Mouse (Mus musculus) testis, postnatal 14 days (tissue): ENCODE measurements around the gene Mcm2.

Source experiments
- DNase-seq: peaks from one replicate; pipeline ENCODE4 v3.0.0; 2021; ENCODE audit warnings: low spot score

Mcm2 gene

GRCm38 (mm10) chr6:88898534-88899048, at the start of gene Mcm2:
Gene Mcm2 (minus strand): TSS chr6:88898780.
- DNase-seq: peak; percentile 96

GRCm38 (mm10) chr6:88947771-88948170, 49.2 kb upstream of the Mcm2 start:
- DNase-seq: no peak

- DNase-seq: no peak
Measured at GRCm38 (mm10) chr6:88946442-88946841, 47.9 kb upstream of the Mcm2 start.

GRCm38 (mm10) chr6:88943666-88944065, 45.1 kb upstream of the Mcm2 start:
- no peak for DNase-seq

- no peak for DNase-seq
Measured at GRCm38 (mm10) chr6:88942595-88942994, 44.0 kb upstream of the Mcm2 start.

GRCm38 (mm10) chr6:88941628-88942027, 43.0 kb upstream of the Mcm2 start:
- DNase-seq: no peak

- DNase-seq: no peak
Measured at GRCm38 (mm10) chr6:88940090-88940916, 41.7 kb upstream of the Mcm2 start.

- DNase-seq: no peak
Measured at GRCm38 (mm10) chr6:88939281-88940089, 40.9 kb upstream of the Mcm2 start.

- DNase-seq: no peak
Measured at GRCm38 (mm10) chr6:88938664-88939055, 40.1 kb upstream of the Mcm2 start.

GRCm38 (mm10) chr6:88937971-88938663, 39.5 kb upstream of the Mcm2 start:
- no peak for DNase-seq

- DNase-seq: no peak
Measured at GRCm38 (mm10) chr6:88937214-88937549, 38.6 kb upstream of the Mcm2 start.

GRCm38 (mm10) chr6:88936342-88937213, 38.0 kb upstream of the Mcm2 start:
- no peak for DNase-seq

- DNase-seq: no peak
Measured at GRCm38 (mm10) chr6:88935735-88936276, 37.2 kb upstream of the Mcm2 start.

GRCm38 (mm10) chr6:88934816-88935215, 36.2 kb upstream of the Mcm2 start:
- no peak for DNase-seq

- DNase-seq: no peak
Measured at GRCm38 (mm10) chr6:88934132-88934531, 35.6 kb upstream of the Mcm2 start.

GRCm38 (mm10) chr6:88931449-88931848, 32.9 kb upstream of the Mcm2 start:
- no peak for DNase-seq

- DNase-seq: no peak
Measured at GRCm38 (mm10) chr6:88930049-88930448, 31.5 kb upstream of the Mcm2 start.

GRCm38 (mm10) chr6:88929451-88929850, 30.9 kb upstream of the Mcm2 start:
- DNase-seq: no peak

- DNase-seq: no peak
Measured at GRCm38 (mm10) chr6:88928576-88928975, 30.0 kb upstream of the Mcm2 start.

GRCm38 (mm10) chr6:88928026-88928425, 29.4 kb upstream of the Mcm2 start:
- DNase-seq: no peak

- peak; percentile 45 for DNase-seq
Measured at GRCm38 (mm10) chr6:88927595-88927994, 29.0 kb upstream of the Mcm2 start.
